Mouse (Mus musculus): ENCODE data around the gene Vmn1r52. TPM values are rescaled to one million over a fixed set of nuclear protein-coding genes. Genes with fewer than 3 reads are reported as not detected.
"Not testable (repeated sequence)": the region's sequence is repeated elsewhere in the genome, so short reads cannot be mapped to it uniquely, and the experiment has no call there.

Vmn1r52 gene
- not detected in 2 replicates for polyA plus RNA-seq (2016; fragmentation: Nextera tagmentation; extraction: Ambion mirVana)

GRCm38 (mm10) chr6:90174508-90174907, at the start of gene Vmn1r52:
TSS of gene Vmn1r52 (plus strand) at chr6:90174808.
- no peaks in the 10 kb centered on the region for H3K4me1 ChIP-seq (replicated peaks)
- H3K36me3 ChIP-seq: no peaks in the 10 kb centered on the region
- no peak within 1 kb of the TSS for H3K27ac ChIP-seq
- WGBS: 77% methylated on average over 2 of the region's 2 CpGs
- no peak within 1 kb of the TSS for H3K4me3 ChIP-seq
- H3K27me3 ChIP-seq (ENCODE audit: insufficient read depth, poor library complexity, severe bottlenecking): no peaks in the 10 kb centered on the region
- DNase-seq (ENCODE audit: low spot score): no peak
- 0 out of 2 replicates have a peak, but pooled peaks cover 2% of the 10 kb centered on the region for H3K9me3 ChIP-seq

GRCm38 (mm10) chr6:90160139-90160538, 14.5 kb upstream of the Vmn1r52 start:
- DNase-seq (ENCODE audit: low spot score): no peak
- H3K36me3 ChIP-seq: no peaks in the 10 kb centered on the region
- 84% methylated on average over 3 of the region's 3 CpGs for WGBS
- H3K9me3 ChIP-seq: 0 out of 2 replicates have a peak, but pooled peaks cover 6% of the 10 kb centered on the region
- no peak overlapping the region for H3K27ac ChIP-seq
- H3K4me1 ChIP-seq (replicated peaks): no peaks in the 10 kb centered on the region
- no peak overlapping the region for H3K4me3 ChIP-seq
- no peaks in the 10 kb centered on the region for H3K27me3 ChIP-seq (ENCODE audit: insufficient read depth, poor library complexity, severe bottlenecking)

DNA sequence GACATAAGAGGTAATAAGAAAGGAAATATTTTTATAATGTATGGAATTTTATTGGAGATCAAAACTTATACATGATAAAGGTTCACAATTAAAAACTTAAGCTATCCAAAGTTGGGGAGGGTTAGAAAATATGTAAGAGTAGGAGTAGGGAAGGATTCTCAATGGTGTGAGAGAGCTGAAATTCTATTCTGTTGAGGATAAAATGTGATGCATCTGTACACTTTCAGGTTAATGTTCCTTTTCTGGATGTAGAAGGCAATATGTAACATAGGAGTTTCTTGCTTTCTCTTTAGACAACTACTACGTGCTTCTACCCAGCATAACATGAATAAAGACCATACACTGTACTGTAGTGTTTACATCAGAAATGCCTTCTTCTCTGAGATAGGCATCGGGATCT, 27.9 kb downstream of the Vmn1r52 start, which contains the start of gene V1ra8:
Gene V1ra8, plus strand, starts transcription at position 301 of the 400 bp plus-strand sequence.
- not testable (repeated sequence) for H3K9me3 ChIP-seq; H3K27ac ChIP-seq; H3K4me3 ChIP-seq; H3K36me3 ChIP-seq; H3K27me3 ChIP-seq (ENCODE audit: insufficient read depth, poor library complexity, severe bottlenecking); DNase-seq (ENCODE audit: low spot score); H3K4me1 ChIP-seq (replicated peaks)
- WGBS: 87% methylated on average over 2 of the region's 2 CpGs

GRCm38 (mm10) chr6:90224338-90224737, 49.7 kb downstream of the Vmn1r52 start, which contains the start of gene Vmn1r53:
TSS of gene Vmn1r53 (minus strand) at chr6:90224438.
- no peak within 1 kb of the TSS for H3K4me3 ChIP-seq
- DNase-seq (ENCODE audit: low spot score): no peak
- H3K27me3 ChIP-seq (ENCODE audit: insufficient read depth, poor library complexity, severe bottlenecking): no peaks in the 10 kb centered on the region
- no peaks in the 10 kb centered on the region for H3K4me1 ChIP-seq (replicated peaks)
- peaks cover 18% of the 10 kb centered on the region; the same call in 1 of the 2 replicates for H3K9me3 ChIP-seq
- WGBS: 89% methylated on average over 1 of the region's 1 CpGs
- H3K36me3 ChIP-seq: no peaks in the 10 kb centered on the region
- H3K27ac ChIP-seq: no peak within 1 kb of the TSS

Other genes with a start within 250 kb of the Vmn1r52 start
- not detected in 2 replicates for gene Vmn1r45, start 234.2 kb upstream of the Vmn1r52 start, polyA plus RNA-seq (2016; fragmentation: Nextera tagmentation; extraction: Ambion mirVana)
- gene Vmn1r46, start 205.5 kb upstream of the Vmn1r52 start, polyA plus RNA-seq (2016; fragmentation: Nextera tagmentation; extraction: Ambion mirVana): not detected in 2 replicates
- gene Vmn1r47, start 158.7 kb upstream of the Vmn1r52 start, polyA plus RNA-seq (2016; fragmentation: Nextera tagmentation; extraction: Ambion mirVana): not detected in 2 replicates
- not detected in 2 replicates for gene Vmn1r48, start 138.0 kb upstream of the Vmn1r52 start, polyA plus RNA-seq (2016; fragmentation: Nextera tagmentation; extraction: Ambion mirVana)
- gene Vmn1r49, start 96.3 kb upstream of the Vmn1r52 start, polyA plus RNA-seq (2016; fragmentation: Nextera tagmentation; extraction: Ambion mirVana): not detected in 2 replicates
- gene Vmn1r50, start 73.4 kb upstream of the Vmn1r52 start, polyA plus RNA-seq (2016; fragmentation: Nextera tagmentation; extraction: Ambion mirVana): not detected in 2 replicates
- gene Vmn1r51, start 52.2 kb upstream of the Vmn1r52 start, polyA plus RNA-seq (2016; fragmentation: Nextera tagmentation; extraction: Ambion mirVana): not detected in 2 replicates
- not detected in 2 replicates for gene V1ra8, start 28.0 kb downstream of the Vmn1r52 start, polyA plus RNA-seq (2016; fragmentation: Nextera tagmentation; extraction: Ambion mirVana)
- not detected in 2 replicates for gene Vmn1r53, start 49.6 kb downstream of the Vmn1r52 start, polyA plus RNA-seq (2016; fragmentation: Nextera tagmentation; extraction: Ambion mirVana)
- gene Vmn1r54, start 71.5 kb downstream of the Vmn1r52 start, polyA plus RNA-seq (2016; fragmentation: Nextera tagmentation; extraction: Ambion mirVana): not detected in 2 replicates
- not detected in 2 replicates for gene BC048671, start 126.4 kb downstream of the Vmn1r52 start, polyA plus RNA-seq (2016; fragmentation: Nextera tagmentation; extraction: Ambion mirVana)
- gene Chst13, start 150.4 kb downstream of the Vmn1r52 start, polyA plus RNA-seq (2016; fragmentation: Nextera tagmentation; extraction: Ambion mirVana): not detected in 2 replicates
- gene Uroc1, start 158.5 kb downstream of the Vmn1r52 start, polyA plus RNA-seq (2016; fragmentation: Nextera tagmentation; extraction: Ambion mirVana): not detected in 2 replicates
- gene Zxdc, start 194.7 kb downstream of the Vmn1r52 start, polyA plus RNA-seq (2016; fragmentation: Nextera tagmentation; extraction: Ambion mirVana): 5.8 and 8.4 TPM in 2 replicates

All from hindbrain, embryonic 10.5 days (tissue).